Mouse (Mus musculus) forebrain, embryonic 16.5 days (tissue): Measurements from ENCODE around the gene Slc22a1. TPM values are rescaled to one million over a fixed set of nuclear protein-coding genes. Genes with fewer than 3 reads are reported as not detected.

Experiments used
- ATAC-seq: fragments of 200-750 bp; cut with Nextera tagmentation; 2 replicates; pipeline ENCODE4 v1.8.0; 2017; ENCODE audit warnings: mild to moderate bottlenecking, moderate library complexity
- H3K27ac ChIP-seq: fragments of 300-500 bp; sonication (generic); 2 replicates; pipeline ENCODE4 v1.5.1; 2014; ENCODE audit warnings: low read length, control low read depth
- H3K27me3 ChIP-seq: fragments of 300-500 bp; sonication (generic); replicated peaks from 2 replicates; pipeline ENCODE4 v1.6.1; 2014; ENCODE audit warnings: low read length; ENCODE audit not compliant: control insufficient read depth, insufficient read depth
- H3K36me3 ChIP-seq: fragments of 300-500 bp; sonication (generic); 2 replicates; pipeline ENCODE4 v1.6.1; 2014; ENCODE audit not compliant: control insufficient read depth, insufficient read depth
- H3K4me1 ChIP-seq: fragments of 300-500 bp; sonication (generic); replicated peaks from 2 replicates; pipeline ENCODE4 v1.6.1; 2014; ENCODE audit warnings: low read length; ENCODE audit not compliant: control insufficient read depth, insufficient read depth
- H3K4me2 ChIP-seq: fragments of 300-500 bp; sonication (generic); 2 replicates; pipeline ENCODE4 v1.6.1; 2014; ENCODE audit warnings: mild to moderate bottlenecking, low read length, control low read depth
- H3K4me3 ChIP-seq: fragments of 300-500 bp; sonication (generic); replicated peaks from 2 replicates; pipeline ENCODE4 v1.5.1; 2014; ENCODE audit warnings: mild to moderate bottlenecking, low read length, control low read depth
- H3K9ac ChIP-seq: fragments of 300-500 bp; sonication (generic); replicated peaks from 2 replicates; pipeline ENCODE4 v1.6.1; 2014; ENCODE audit warnings: low read depth, low read length, control low read depth
- H3K9me3 ChIP-seq: fragments of 300-500 bp; sonication (generic); 2 replicates; pipeline ENCODE4 v1.6.1; 2016; ENCODE audit warnings: low read length; ENCODE audit not compliant: control insufficient read depth
- WGBS: fragments of 180-500 bp; shearing (Covaris S2); extraction: QIAGEN DNeasy Blood & Tissue Kit; methylation state at CpG from one replicate; pipeline ENCODE4 v1.1.7; 2014; 5-methylcytosine and 5-hydroxymethylcytosine counted together
- polyA plus RNA-seq: library from polyadenylated mRNA; unstranded; fragments of >200 nt; fragmentation: Nextera tagmentation; extraction: Ambion mirVana; gene quantifications from 2 replicates; pipeline ENCODE4 v1.2.1, GENCODE M21; 2015

Gene Slc22a1
- polyA plus RNA-seq, 1 experiment from 2014 or later: not detected

- Histone ChIP-seq H3K27ac (no peak overlapping the region), H3K9ac (no peak overlapping the region), H3K4me1 (no peaks in the 10 kb centered on the region), H3K36me3 (no peaks in the 10 kb centered on the region), H3K27me3 (no peaks in the 10 kb centered on the region), H3K4me2 (no peak overlapping the region), H3K4me3 (no peak overlapping the region), H3K9me3 (no peaks in the 10 kb centered on the region)
- ATAC-seq: no peak
- WGBS: 39% methylated on average over 3 of the region's 3 CpGs
Measured at GRCm38 (mm10) chr17:12654061-12654460, 21.6 kb downstream of the Slc22a1 start.

- H3K9me3 ChIP-seq: no peaks in the 10 kb centered on the region
- WGBS: 93% methylated on average over 11 of the region's 11 CpGs
- no peak overlapping the region for H3K4me2 ChIP-seq
- no peak for ATAC-seq
- no peaks in the 10 kb centered on the region for H3K27me3 ChIP-seq
- H3K36me3 ChIP-seq: no peaks in the 10 kb centered on the region
- H3K4me1 ChIP-seq: no peaks in the 10 kb centered on the region
- H3K9ac ChIP-seq: no peak overlapping the region
- no peak overlapping the region for H3K27ac ChIP-seq
- no peak overlapping the region for H3K4me3 ChIP-seq
Measured at GRCm38 (mm10) chr17:12652604-12653003, 23.0 kb downstream of the Slc22a1 start.

GRCm38 (mm10) chr17:12645461-12645860, 30.2 kb downstream of the Slc22a1 start:
- no peak overlapping the region for H3K27ac ChIP-seq
- no peak for ATAC-seq
- no peaks in the 10 kb centered on the region; the same call in 1 of the 2 replicates for H3K9me3 ChIP-seq
- 72% methylated on average over 5 of the region's 5 CpGs for WGBS
- H3K4me3 ChIP-seq: no peak overlapping the region
- no peak overlapping the region for H3K9ac ChIP-seq
- H3K4me1 ChIP-seq: no peaks in the 10 kb centered on the region
- no peaks in the 10 kb centered on the region for H3K27me3 ChIP-seq
- no peaks in the 10 kb centered on the region for H3K36me3 ChIP-seq
- H3K4me2 ChIP-seq: no peak overlapping the region

GRCm38 (mm10) chr17:12641087-12641486, 34.5 kb downstream of the Slc22a1 start:
- Histone ChIP-seq H3K27me3 (no peaks in the 10 kb centered on the region), H3K4me3 (no peak overlapping the region), H3K9me3 (no peaks in the 10 kb centered on the region; the same call in 1 of the 2 replicates), H3K36me3 (no peaks in the 10 kb centered on the region), H3K9ac (no peak overlapping the region), H3K4me2 (no peak overlapping the region), H3K4me1 (no peaks in the 10 kb centered on the region), H3K27ac (no peak overlapping the region)
- ATAC-seq: no peak
- 72% methylated on average over 4 of the region's 4 CpGs for WGBS

GRCm38 (mm10) chr17:12639585-12639984, 36.0 kb downstream of the Slc22a1 start:
- Histone ChIP-seq H3K27me3 (no peaks in the 10 kb centered on the region), H3K4me1 (no peaks in the 10 kb centered on the region), H3K36me3 (no peaks in the 10 kb centered on the region), H3K27ac (no peak overlapping the region), H3K4me3 (no peak overlapping the region), H3K4me2 (no peak overlapping the region), H3K9me3 (no peaks in the 10 kb centered on the region; the same call in 1 of the 2 replicates), H3K9ac (no peak overlapping the region)
- ATAC-seq: no peak
- 96% methylated on average over 3 of the region's 3 CpGs for WGBS

GRCm38 (mm10) chr17:12634814-12635213, 40.8 kb downstream of the Slc22a1 start:
- no peak overlapping the region for H3K4me2 ChIP-seq
- no peak overlapping the region for H3K27ac ChIP-seq
- ATAC-seq: no peak
- H3K36me3 ChIP-seq: no peaks in the 10 kb centered on the region
- no peaks in the 10 kb centered on the region for H3K9me3 ChIP-seq
- no peaks in the 10 kb centered on the region for H3K27me3 ChIP-seq
- H3K9ac ChIP-seq: no peak overlapping the region
- 64% methylated on average over 4 of the region's 4 CpGs for WGBS
- no peak overlapping the region for H3K4me3 ChIP-seq
- H3K4me1 ChIP-seq: no peaks in the 10 kb centered on the region; the same call in 1 of the 2 replicates

GRCm38 (mm10) chr17:12631771-12632600, 43.6 kb downstream of the Slc22a1 start:
- Histone ChIP-seq H3K4me1 (no peaks in the 10 kb centered on the region; the same call in 1 of the 2 replicates), H3K4me3 (no peak overlapping the region), H3K9me3 (no peaks in the 10 kb centered on the region), H3K27me3 (no peaks in the 10 kb centered on the region), H3K4me2 (no peak overlapping the region), H3K27ac (no peak overlapping the region), H3K36me3 (no peaks in the 10 kb centered on the region), H3K9ac (no peak overlapping the region)
- 47% methylated on average over 7 of the region's 7 CpGs for WGBS
- ATAC-seq: no peak

- no peaks in the 10 kb centered on the region for H3K27me3 ChIP-seq
- H3K9ac ChIP-seq: no peak overlapping the region
- no peak overlapping the region for H3K27ac ChIP-seq
- H3K4me2 ChIP-seq: no peak overlapping the region
- no peak overlapping the region for H3K4me3 ChIP-seq
- 61% methylated on average over 6 of the region's 6 CpGs for WGBS
- H3K4me1 ChIP-seq: no peaks in the 10 kb centered on the region; the same call in 1 of the 2 replicates
- no peak for ATAC-seq
- no peaks in the 10 kb centered on the region for H3K36me3 ChIP-seq
- no peaks in the 10 kb centered on the region for H3K9me3 ChIP-seq
Measured at GRCm38 (mm10) chr17:12630976-12631730, 44.5 kb downstream of the Slc22a1 start.

- Histone ChIP-seq H3K4me3 (no peak overlapping the region), H3K9ac (no peak overlapping the region), H3K27me3 (no peaks in the 10 kb centered on the region), H3K27ac (no peak overlapping the region), H3K4me1 (no peaks in the 10 kb centered on the region; the same call in 1 of the 2 replicates), H3K36me3 (no peaks in the 10 kb centered on the region), H3K4me2 (no peak overlapping the region), H3K9me3 (peaks cover 6% of the 10 kb centered on the region)
- WGBS: 96% methylated on average over 4 of the region's 4 CpGs
- no peak for ATAC-seq
Measured at GRCm38 (mm10) chr17:12627983-12628382, 47.6 kb downstream of the Slc22a1 start.
